ENCODE assay signal across 21 mouse cellular contexts in genomic region chr8:106129997-106130396, GRCm38 (mm10). TPM values are rescaled to one million over a fixed set of nuclear protein-coding genes. Genes with fewer than 3 reads are reported as not detected.
DNase-seq lines count a peak whose midpoint lies in the region; TF ChIP-seq lines count a peak whose summit lies in the region.
"Had no signal": no experiment of that assay in that cellular context is flagged by ENCODE, and none has a peak within 500 bp of the region (broad histone marks: within the 10 kb centered on the region; RNA-seq: fewer than 3 reads in every experiment).

No protein-coding gene starts in this region.

- no peak overlapping the region for H3K4me3 ChIP-seq in heart, embryonic 10.5 days
- no peak overlapping the region for H3K4me3 ChIP-seq in liver, adult 2 months (ENCODE audit: insufficient read depth, low read depth, low read length)
- H3K4me3 ChIP-seq: embryonic facial prominence, embryonic 13.5 days; embryonic facial prominence, embryonic 15.5 days; erythroblast, embryonic 14.5 days; forebrain, embryonic 10.5 days; forebrain, embryonic 12.5 days had no signal

- H3K27ac ChIP-seq in heart, embryonic 10.5 days = no peak overlapping the region
- peak overlapping the region; percentile 79 for H3K27ac ChIP-seq in liver, adult 2 months (replicated peaks; ENCODE audit: insufficient read depth, low read depth, low read length)
- H3K27ac ChIP-seq: embryonic facial prominence, embryonic 13.5 days; embryonic facial prominence, embryonic 15.5 days; forebrain, embryonic 10.5 days; forebrain, embryonic 12.5 days had no signal

- H3K36me3 ChIP-seq in heart, embryonic 10.5 days = peaks cover 63% of the 10 kb centered on the region
- peaks cover 37% of the 10 kb centered on the region for H3K36me3 ChIP-seq in liver, adult 2 months (ENCODE audit: control insufficient read depth, insufficient read depth, low read length)

- peaks cover 4% of the 10 kb centered on the region; the same call in 1 of the 2 replicates for H3K4me1 ChIP-seq in heart, embryonic 10.5 days
- H3K4me1 ChIP-seq in liver, adult 2 months (ENCODE audit: control insufficient read depth, insufficient read depth, low read length) = peaks cover 44% of the 10 kb centered on the region
- H3K4me1 ChIP-seq: forebrain, embryonic 12.5 days had no signal

- peak; percentile 31 for DNase-seq in heart, embryonic 10.5 days (ENCODE audit: low spot score)
- no peak for DNase-seq in heart, adult 9 months (ENCODE audit: low spot score in 2 of 2)
- DNase-seq in liver, adult 2 months (ENCODE audit: extremely low read depth, low read depth, low spot score) = no peak
- DNase-seq in liver = no peak
- DNase-seq in thymus, postnatal 14 days = peak; percentile 12
- DNase-seq in thymus, adult 18-20 months = no peak
- DNase-seq: adrenal gland, adult 2 months; adrenal gland, postnatal 10 days; adrenal gland, postnatal 25 days; cerebellum, adult 11 months; cerebellum, adult 8-10 months; cerebellum, adult 9-11 months; cerebellum, postnatal 14 days; cerebellum, postnatal 36 days; embryo, embryonic 11 days had no signal

- peaks cover 29% of the 10 kb centered on the region for H3K27me3 ChIP-seq in heart, embryonic 10.5 days (ENCODE audit: insufficient read depth, poor library complexity, severe bottlenecking)
- no peaks in the 10 kb centered on the region for H3K27me3 ChIP-seq in liver, adult 2 months (ENCODE audit: control insufficient read depth, insufficient read depth, low read length)

- peak overlapping the region; percentile 37 for H3K9ac ChIP-seq in liver, adult 2 months (ENCODE audit: low read depth, low read length)
- H3K9ac ChIP-seq: embryonic facial prominence, embryonic 13.5 days; embryonic facial prominence, embryonic 15.5 days; forebrain, embryonic 12.5 days had no signal

- 79% methylated on average over 2 of the region's 2 CpGs for WGBS in heart, embryonic 10.5 days
- 27% methylated on average over 2 of the region's 2 CpGs for WGBS in liver, adult 2 months

- H3K79me2 ChIP-seq in liver, adult 2 months (ENCODE audit: control insufficient read depth, insufficient read depth, low read length) = peaks cover 14% of the 10 kb centered on the region; the same call in 1 of the 2 replicates

- no peak for TF ChIP-seq CTCF in liver, adult 2 months (IDR thresholded peaks at IDR 0.05; ENCODE audit: low read depth, low read length)

- TF ChIP-seq POLR2A in liver, adult 2 months (IDR thresholded peaks at IDR 0.05; ENCODE audit: extremely low read depth, insufficient read depth, low read length) = no peak

- no peaks in the 10 kb centered on the region for H3K9me3 ChIP-seq in heart, embryonic 10.5 days
- H3K9me3 ChIP-seq: embryonic facial prominence, embryonic 13.5 days; embryonic facial prominence, embryonic 15.5 days; forebrain, embryonic 10.5 days; forebrain, embryonic 12.5 days had no signal

RNA-seq across cellular contexts. Expression of gene Esrp2, which starts 6.8 kb away (rescaled TPM):
- 2.4 and 5.4 TPM in 2 replicates for polyA plus RNA-seq in heart, embryonic 10.5 days (2016; fragmentation: Nextera tagmentation; extraction: Ambion mirVana)
- total RNA-seq in liver, adult 2 months (2014; rRNA removed) = 43.6 and 50.5 TPM in 2 replicates
- 76.8 and 86.2 TPM in 2 replicates for polyA plus RNA-seq in liver, adult 2 months (2012; rRNA removed)
- total RNA-seq: common myeloid progenitor, adult 5-6 weeks had no signal

RNA-seq across cellular contexts. Expression of gene Pla2g15, which starts 20.2 kb away (rescaled TPM):
- 10.6 and 13.6 TPM in 2 replicates for polyA plus RNA-seq in heart, embryonic 10.5 days (2016; fragmentation: Nextera tagmentation; extraction: Ambion mirVana)
- 11.3 and 12.5 TPM in 2 replicates for total RNA-seq in liver, adult 2 months (2014; rRNA removed)
- 8.7 and 10.6 TPM in 2 replicates for polyA plus RNA-seq in liver, adult 2 months (2012; rRNA removed)

RNA-seq across cellular contexts. Expression of gene Slc7a6, which starts 38.7 kb away (rescaled TPM):
- 47.3 and 67.8 TPM in 2 replicates for polyA plus RNA-seq in heart, embryonic 10.5 days (2016; fragmentation: Nextera tagmentation; extraction: Ambion mirVana)
- total RNA-seq in liver, adult 2 months (2014; rRNA removed) = 0.09 and 0.27 TPM in 2 replicates
- polyA plus RNA-seq in liver, adult 2 months (2012; rRNA removed) = 0.21 and 0.91 TPM in 2 replicates

Comparison
In these comparisons a context has a peak if more than half of its experiments do, and no peak if none do; other contexts are left out.
1. DNase-seq: peak in heart, embryonic 10.5 days (single experiment) and thymus, postnatal 14 days (single experiment); none in heart, adult 9 months (0 of 2), liver, adult 2 months (single experiment), liver (single experiment) and thymus, adult 18-20 months (0 of 2).
2. RNA of gene Esrp2, which starts 6.8 kb away (polyA plus RNA-seq): 76.8 to 86.2 TPM in liver, adult 2 months; 2.4 to 5.4 TPM in heart, embryonic 10.5 days; every median in the first group is over 10 times any median in the second.
3. RNA of gene Slc7a6, which starts 38.7 kb away (polyA plus RNA-seq): 47.3 to 67.8 TPM in heart, embryonic 10.5 days; 0.21 to 0.91 TPM in liver, adult 2 months; every median in the first group is over 10 times any median in the second.